Mouse (Mus musculus): ENCODE measurements around the gene Chrna9. TPM values are rescaled to one million over a fixed set of nuclear protein-coding genes. Genes with fewer than 3 reads are reported as not detected.
A peak's percentile ranks its signal among the peaks of the same experiment; 100 is the strongest.
"Not testable (repeated sequence)": the region's sequence is repeated elsewhere in the genome, so short reads cannot be mapped to it uniquely, and the experiment has no call there.

Gene Chrna9
- total RNA-seq, 2 experiments from 2014 or later, result 5.4 to 11.4 TPM

- no peak for DNase-seq
Observed at GRCm38 (mm10) chr5:65958597-65958996, 23.9 kb downstream of the Chrna9 start.

DNA sequence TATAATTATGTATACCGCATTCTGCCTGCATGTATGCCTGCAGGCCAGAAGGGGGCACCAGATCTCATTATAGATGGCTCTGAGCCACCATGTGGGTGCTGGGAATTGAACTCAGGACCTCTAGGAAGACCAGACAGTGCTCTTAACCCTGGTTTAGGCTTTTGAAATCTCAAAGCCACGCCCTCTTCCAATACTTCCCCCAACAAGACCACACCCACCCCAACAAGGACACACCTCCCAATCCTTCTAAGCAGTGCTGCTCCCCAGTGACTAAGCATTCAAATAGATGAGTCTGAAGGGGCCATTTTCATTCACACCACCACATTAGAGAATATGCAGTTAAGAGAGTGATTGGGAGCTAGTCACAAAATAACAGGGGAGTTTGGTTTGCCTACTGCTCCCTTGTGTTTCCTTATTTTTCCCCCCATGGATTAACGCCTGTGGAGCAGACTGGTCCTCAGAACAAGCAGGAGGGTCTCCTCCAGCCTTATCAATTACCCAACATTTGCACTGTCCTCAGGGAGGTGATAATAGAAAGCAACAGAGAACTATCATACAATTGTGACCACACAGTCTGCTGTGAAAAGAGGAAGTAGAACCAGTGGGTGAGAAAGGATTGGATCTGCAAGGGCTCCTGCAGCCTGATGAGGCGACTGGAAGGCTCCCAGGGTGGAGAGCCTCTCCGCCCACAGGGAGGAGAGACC, 25.3 kb downstream of the Chrna9 start:
- DNase-seq, result no peak

GRCm38 (mm10) chr5:65960597-65960950, 25.9 kb downstream of the Chrna9 start:
- DNase-seq, result peak; percentile 74

- DNase-seq, result no peak
Observed at GRCm38 (mm10) chr5:65963291-65963690, 28.6 kb downstream of the Chrna9 start.

DNA sequence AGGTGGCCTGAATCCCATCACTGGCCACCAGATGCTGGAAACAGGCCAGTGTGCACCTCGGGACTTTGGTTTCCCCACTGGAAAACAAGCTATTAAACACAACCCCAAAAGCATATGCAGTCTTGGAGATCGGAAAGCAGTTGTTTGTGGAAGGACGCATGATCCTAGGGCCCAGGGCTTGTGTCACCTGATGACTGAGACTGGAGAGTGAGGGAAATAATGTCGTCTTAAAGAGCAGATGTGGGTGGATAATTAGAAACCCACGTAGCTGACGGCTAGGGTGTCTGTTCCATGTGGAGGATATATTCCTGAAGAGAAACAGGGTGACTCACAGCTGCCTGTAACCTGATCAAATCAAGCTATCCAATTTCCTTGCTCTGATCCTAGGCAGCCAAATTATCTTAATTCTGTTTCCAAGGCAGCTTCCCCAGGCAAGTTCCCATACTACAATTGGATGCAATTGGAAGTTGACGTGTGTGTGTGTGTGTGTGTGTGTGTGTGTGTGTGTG, 31.1 kb downstream of the Chrna9 start:
- DNase-seq, result no peak

DNA sequence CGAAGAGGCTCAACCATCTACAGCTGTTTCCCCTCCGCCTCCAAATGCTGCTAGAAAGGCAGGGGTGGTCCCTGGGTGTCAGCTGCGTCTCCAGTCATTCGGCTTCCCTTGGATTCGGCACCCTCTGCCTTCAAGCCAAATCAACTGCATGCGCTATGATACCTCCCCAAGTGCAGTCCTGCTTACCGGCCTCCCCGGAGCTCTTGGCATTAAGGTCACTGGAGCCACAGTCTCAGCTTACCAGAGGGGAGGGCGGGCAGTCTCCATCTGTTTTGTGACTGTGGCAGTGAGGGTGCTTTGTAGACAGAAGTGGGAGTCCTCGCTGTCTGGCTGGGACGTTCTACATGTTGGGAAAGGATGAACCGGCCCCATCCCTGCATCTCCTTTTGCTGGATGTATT, 32.4 kb downstream of the Chrna9 start:
- DNase-seq, result no peak

GRCm38 (mm10) chr5:65968004-65968403, 33.3 kb downstream of the Chrna9 start:
- DNase-seq, result no peak

DNA sequence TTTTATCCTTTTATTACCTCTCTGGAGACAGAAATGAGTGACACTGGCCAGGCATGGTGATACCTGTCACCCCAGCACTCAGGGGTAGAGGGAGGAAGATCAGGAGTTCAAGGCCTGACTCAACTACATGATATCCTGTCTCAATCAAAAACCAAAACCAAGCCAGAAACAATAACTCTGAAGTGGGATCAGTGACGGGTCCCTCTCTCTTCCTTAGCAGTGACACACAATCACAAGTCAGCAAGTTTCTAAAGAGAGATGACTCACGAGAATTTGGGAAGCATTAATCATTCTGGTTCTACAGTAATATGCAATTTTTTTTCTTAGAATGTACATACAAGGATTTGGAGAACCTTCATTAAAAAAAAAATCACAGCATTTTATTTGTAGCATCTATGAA, 38.5 kb downstream of the Chrna9 start:
- DNase-seq, result no peak

- DNase-seq, result no peak
Observed at GRCm38 (mm10) chr5:65975731-65976130, 41.0 kb downstream of the Chrna9 start.

- no peak for DNase-seq
Observed at GRCm38 (mm10) chr5:65986426-65986825, 51.7 kb downstream of the Chrna9 start.

GRCm38 (mm10) chr5:65987004-65987403, 52.3 kb downstream of the Chrna9 start:
- DNase-seq, result not testable (repeated sequence)

DNA sequence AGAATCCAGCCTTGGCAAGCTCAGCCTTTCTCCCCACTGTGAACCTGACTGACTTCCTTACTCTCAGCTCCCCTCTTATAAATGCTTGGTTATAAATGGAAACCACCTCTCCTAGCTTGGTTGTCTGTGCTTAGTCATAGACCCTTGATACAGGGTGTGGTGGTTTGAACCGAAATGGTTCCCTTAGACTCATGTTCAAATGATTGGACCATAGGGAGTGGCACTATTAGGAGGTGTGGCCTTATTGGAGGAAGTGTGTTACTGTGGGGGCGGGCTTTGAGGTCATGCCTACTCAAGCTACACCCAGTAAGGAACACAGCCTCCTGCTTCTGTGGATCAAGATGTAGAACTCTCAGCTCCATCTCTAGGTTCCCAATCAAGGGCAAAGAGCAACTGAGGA, 56.5 kb downstream of the Chrna9 start:
- no peak for DNase-seq

DNA sequence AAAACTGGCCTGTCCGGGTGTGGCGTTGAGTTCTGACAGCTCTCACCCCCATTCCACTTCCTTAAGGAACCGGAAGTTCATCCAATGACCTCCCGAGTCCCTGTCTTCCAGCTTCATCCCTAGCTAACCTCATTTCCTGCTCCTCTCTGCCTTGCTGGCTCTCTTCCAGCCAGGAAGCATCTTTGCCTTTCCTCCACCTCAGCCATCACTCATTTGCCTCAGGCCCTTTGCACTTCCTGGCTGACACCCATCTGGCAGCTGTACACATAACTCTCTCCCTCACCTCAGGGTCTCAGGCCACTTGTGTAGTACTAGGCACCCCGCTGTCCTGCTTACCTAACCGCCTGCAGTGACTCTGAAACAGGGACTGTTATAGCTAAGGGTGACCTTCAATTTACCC, 59.9 kb downstream of the Chrna9 start:
- no peak for DNase-seq

DNA sequence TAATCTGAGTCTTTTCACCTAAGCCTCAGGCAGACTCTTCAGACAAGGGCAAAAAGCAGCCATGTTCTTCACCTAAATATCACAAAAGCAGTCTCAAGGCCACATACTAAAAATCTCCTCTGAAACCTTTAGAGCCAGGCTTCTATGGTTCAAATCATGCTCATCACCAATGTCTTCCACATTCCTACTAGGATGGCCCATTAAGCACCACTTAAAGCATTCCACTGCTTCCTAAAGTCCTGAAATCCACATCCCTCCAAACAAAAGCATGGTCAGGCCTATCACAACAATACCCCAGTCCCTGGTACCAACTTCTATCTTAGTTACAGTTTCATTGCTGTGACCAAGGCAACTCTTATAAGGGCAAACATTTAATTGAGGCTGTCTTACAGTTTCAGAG, 63.1 kb downstream of the Chrna9 start:
- DNase-seq, result no peak

DNA sequence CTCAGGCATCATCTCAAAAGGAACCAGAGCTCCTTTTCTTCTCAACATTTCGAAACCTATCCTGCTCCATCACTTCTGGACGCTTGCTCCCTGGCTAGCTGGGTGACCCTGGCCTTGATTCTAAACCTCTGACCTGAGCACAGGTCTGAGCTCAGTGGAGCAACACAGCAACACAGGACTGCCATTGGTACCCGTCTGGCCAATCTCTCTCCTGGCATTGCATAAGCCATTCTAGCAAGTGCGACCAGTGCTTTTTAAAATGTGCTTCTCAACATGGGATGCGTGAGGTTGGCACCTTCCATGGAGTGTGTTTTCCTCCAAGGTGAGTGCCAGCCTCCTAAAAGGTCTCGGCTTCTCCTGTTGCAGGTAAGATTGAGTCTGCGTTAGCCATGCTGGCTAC, 64.4 kb downstream of the Chrna9 start:
- no peak for DNase-seq

GRCm38 (mm10) chr5:66000074-66000473, 65.4 kb downstream of the Chrna9 start:
- peak; percentile 47 for DNase-seq

DNA sequence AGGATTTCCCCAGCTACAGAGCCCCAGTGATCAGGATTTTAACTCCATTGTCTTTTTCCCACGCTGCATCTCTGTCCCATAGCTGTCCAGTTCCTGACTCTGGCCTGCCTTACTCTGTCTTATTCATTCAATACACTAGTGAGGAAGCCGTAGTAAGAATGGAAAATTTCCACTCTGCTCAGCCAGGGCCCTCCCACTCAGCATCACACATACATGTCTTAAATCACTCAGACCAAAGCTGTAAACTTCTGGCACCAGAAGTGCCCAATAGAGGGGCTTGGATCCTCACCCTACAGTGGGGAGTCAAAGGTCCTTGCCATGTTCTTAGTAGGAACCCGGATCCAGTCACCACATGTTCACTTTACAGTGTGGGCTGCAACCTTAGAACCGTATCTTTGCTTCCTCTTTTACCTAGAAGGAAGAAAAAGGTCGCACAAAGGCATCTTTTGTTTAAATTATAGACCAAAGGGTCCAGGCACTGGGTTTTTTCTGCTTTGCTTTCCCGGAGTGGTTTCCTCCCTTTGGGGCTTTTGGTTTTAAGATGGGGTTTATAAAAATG, 65.9 kb downstream of the Chrna9 start:
- no peak for DNase-seq

GRCm38 (mm10) chr5:66001232-66001631, 66.5 kb downstream of the Chrna9 start:
- no peak for DNase-seq

DNA sequence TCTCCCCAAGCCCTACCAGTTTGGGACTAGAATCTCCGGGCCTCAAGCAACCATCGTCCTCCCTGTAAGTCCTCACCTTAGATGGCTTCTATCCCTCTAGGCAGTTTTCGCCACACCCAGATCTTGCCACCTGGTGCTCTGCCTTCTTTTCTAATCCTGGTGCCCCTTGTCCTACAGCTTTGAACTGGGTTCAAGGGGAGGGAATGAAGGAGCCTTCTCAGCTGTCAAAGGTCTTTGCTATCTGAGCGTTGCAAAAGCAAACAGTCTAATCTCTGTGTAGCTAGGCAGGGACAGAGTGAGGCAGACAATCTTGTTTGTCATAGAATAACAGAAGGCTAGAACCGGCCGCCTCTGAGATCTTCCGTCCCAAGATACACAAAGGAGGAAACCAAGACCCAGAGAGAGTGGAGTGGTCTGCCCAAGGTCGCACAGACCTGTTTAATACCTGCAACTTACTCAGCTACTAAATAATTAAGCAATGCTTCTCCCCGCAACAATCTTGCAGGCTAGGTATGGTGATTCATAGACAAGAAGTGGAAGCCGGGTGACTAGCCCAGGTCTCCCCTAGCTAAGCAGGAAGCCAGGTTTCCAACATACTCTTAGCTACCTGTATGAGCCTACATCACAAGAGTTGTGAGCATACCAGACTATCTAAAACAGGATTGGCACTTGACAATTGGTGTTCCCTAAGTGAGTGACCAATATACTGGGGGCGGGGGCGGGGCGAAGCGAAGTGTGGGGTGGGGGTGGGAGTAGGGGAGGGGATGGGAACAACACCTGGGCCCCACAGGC, 69.6 kb downstream of the Chrna9 start, which contains the start of gene 9130230L23Rik:
9130230L23Rik (minus strand) TSS at position 152 of the 792 bp plus-strand sequence.
- DNase-seq, result no peak

- DNase-seq, result no peak
Observed at GRCm38 (mm10) chr5:66005041-66005678, 70.4 kb downstream of the Chrna9 start.

- no peak for DNase-seq
Observed at GRCm38 (mm10) chr5:66008245-66008967, 73.7 kb downstream of the Chrna9 start.

DNA sequence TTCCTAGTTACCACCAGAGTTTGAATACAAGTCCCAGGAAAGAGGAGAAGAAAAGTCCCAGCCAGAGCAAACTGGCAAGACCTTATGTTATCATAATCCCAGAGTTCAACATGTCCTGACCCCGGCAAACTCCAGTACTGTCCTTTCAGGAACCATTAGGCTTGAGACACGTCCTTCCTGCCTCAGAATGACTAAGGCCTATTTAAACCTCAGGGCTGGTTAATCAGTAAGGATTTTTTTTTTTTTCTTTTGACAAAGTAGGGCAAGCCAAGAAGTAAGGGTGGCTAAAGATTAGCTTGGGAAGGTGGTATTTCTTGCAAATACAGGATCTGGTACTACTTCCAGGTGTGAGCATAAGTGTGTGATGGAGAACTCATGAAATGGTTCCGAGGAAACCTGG, 79.3 kb downstream of the Chrna9 start:
- DNase-seq, result no peak
